Mouse (Mus musculus) kidney, adult 2 months (tissue): Measurements from ENCODE around the gene Nrxn3. TPM values are rescaled to one million over a fixed set of nuclear protein-coding genes. Genes with fewer than 3 reads are reported as not detected.

Experiments
- DNase-seq: peaks from one replicate; pipeline ENCODE4 v3.0.0; 2021
- H3K27ac ChIP-seq: fragments of 200-500 bp; 2 replicates; pipeline ENCODE4 v1.5.1; 2012; ENCODE audit warnings: low read depth, low read length, control low read depth, inconsistent platforms; ENCODE audit not compliant: insufficient read depth
- H3K27me3 ChIP-seq: fragments of 200-500 bp; replicated peaks from 2 replicates; pipeline ENCODE4 v1.6.1; 2012; ENCODE audit warnings: mild to moderate bottlenecking, moderate library complexity, low read length, inconsistent platforms; ENCODE audit not compliant: control insufficient read depth, insufficient read depth
- H3K36me3 ChIP-seq: fragments of 200-500 bp; 2 replicates; pipeline ENCODE4 v1.6.1; 2012; ENCODE audit warnings: mild to moderate bottlenecking, moderate library complexity, low read length, inconsistent platforms; ENCODE audit not compliant: control insufficient read depth, insufficient read depth
- H3K4me1 ChIP-seq: fragments of 200-500 bp; 2 replicates; pipeline ENCODE4 v1.6.1; 2011; ENCODE audit warnings: low read length; ENCODE audit not compliant: control insufficient read depth, insufficient read depth
- H3K4me3 ChIP-seq: fragments of 200-500 bp; 2 replicates; pipeline ENCODE4 v1.5.1; 2011; ENCODE audit warnings: mild to moderate bottlenecking, low read depth, low read length, control low read depth; ENCODE audit not compliant: insufficient read depth
- CTCF ChIP-seq: fragments of 200-500 bp; conservative IDR thresholded peaks from 2 replicates; pipeline ENCODE4 v1.5.1; 2011; ENCODE audit warnings: low read depth, mild to moderate bottlenecking, control low read depth, low read length, moderate library complexity, mixed read lengths; ENCODE audit not compliant: insufficient read depth, insufficient read length
- POLR2A ChIP-seq: fragments of 200-500 bp; IDR thresholded peaks from one replicate; pipeline ENCODE4 v1.6.1; 2011; ENCODE audit warnings: low read depth, low read length, control low read depth
- WGBS: fragments of 180-500 bp; shearing (Covaris S2); methylation state at CpG from one replicate; pipeline ENCODE4 v1.1.7; 2018; 5-methylcytosine and 5-hydroxymethylcytosine counted together
- polyA plus RNA-seq: library from polyadenylated mRNA; depleted of rRNA; stranded (reverse); fragments of >200 nt; gene quantifications from 2 replicates; pipeline ENCODE4 v1.2.3, GENCODE M21; 2012

The Nrxn3 gene
- polyA plus RNA-seq, 1 experiment = 0.39 TPM

- TF ChIP-seq CTCF (no peak), POLR2A (no peak)
- H3K4me1 ChIP-seq = no peaks in the 10 kb centered on the region
- 36% methylated on average over 2 of the region's 2 CpGs for WGBS
- H3K36me3 ChIP-seq = no peaks in the 10 kb centered on the region
- no peaks in the 10 kb centered on the region for H3K27me3 ChIP-seq
- no peak overlapping the region for H3K27ac ChIP-seq
- no peak overlapping the region for H3K4me3 ChIP-seq
- DNase-seq = no peak
Observed at GRCm38 (mm10) chr12:89471289-89471688, 748.6 kb downstream of the Nrxn3 start.

- no peak overlapping the region for H3K27ac ChIP-seq
- 32% methylated on average over 4 of the region's 4 CpGs for WGBS
- no peak for TF ChIP-seq CTCF
- no peak for TF ChIP-seq POLR2A
- no peaks in the 10 kb centered on the region for H3K36me3 ChIP-seq
- DNase-seq = no peak
- H3K4me1 ChIP-seq = no peaks in the 10 kb centered on the region
- H3K27me3 ChIP-seq = no peaks in the 10 kb centered on the region
- H3K4me3 ChIP-seq = no peak overlapping the region
Observed at GRCm38 (mm10) chr12:89471874-89472273, 749.2 kb downstream of the Nrxn3 start.

- H3K27me3 ChIP-seq = no peaks in the 10 kb centered on the region; the same call in 1 of the 2 replicates
- no peak overlapping the region for H3K4me3 ChIP-seq
- TF ChIP-seq CTCF (peak; percentile 20; the same call in 1 of the 2 replicates), POLR2A (no peak)
- H3K4me1 ChIP-seq = no peaks in the 10 kb centered on the region
- H3K27ac ChIP-seq = no peak overlapping the region
- 17% methylated on average over 4 of the region's 4 CpGs for WGBS
- no peaks in the 10 kb centered on the region for H3K36me3 ChIP-seq
- DNase-seq = peak; percentile 42
Observed at GRCm38 (mm10) chr12:89479096-89479495, 756.4 kb downstream of the Nrxn3 start.

GRCm38 (mm10) chr12:89482223-89482622 is 759.5 kb downstream of the Nrxn3 start:
- Histone ChIP-seq H3K36me3 (no peaks in the 10 kb centered on the region), H3K4me1 (no peaks in the 10 kb centered on the region), H3K4me3 (no peak overlapping the region), H3K27ac (no peak overlapping the region), H3K27me3 (no peaks in the 10 kb centered on the region; the same call in 1 of the 2 replicates)
- no peak for DNase-seq
- WGBS = 47% methylated on average over 5 of the region's 5 CpGs
- TF ChIP-seq POLR2A (no peak), CTCF (no peak)

GRCm38 (mm10) chr12:89504026-89504425 is 781.4 kb downstream of the Nrxn3 start:
- no peak for DNase-seq
- WGBS = 51% methylated on average over 3 of the region's 3 CpGs
- H3K27ac ChIP-seq = no peak overlapping the region
- no peaks in the 10 kb centered on the region for H3K36me3 ChIP-seq
- no peak overlapping the region for H3K4me3 ChIP-seq
- TF ChIP-seq CTCF (no peak), POLR2A (no peak)
- no peaks in the 10 kb centered on the region; the same call in 1 of the 2 replicates for H3K27me3 ChIP-seq
- H3K4me1 ChIP-seq = no peaks in the 10 kb centered on the region

- H3K27me3 ChIP-seq = no peaks in the 10 kb centered on the region; the same call in 1 of the 2 replicates
- H3K36me3 ChIP-seq = no peaks in the 10 kb centered on the region
- H3K4me1 ChIP-seq = no peaks in the 10 kb centered on the region
- H3K4me3 ChIP-seq = no peak overlapping the region
- WGBS = 41% methylated on average over 2 of the region's 2 CpGs
- peak; percentile 35 for DNase-seq
- TF ChIP-seq CTCF (peak; percentile 52), POLR2A (no peak)
- no peak overlapping the region for H3K27ac ChIP-seq
Observed at GRCm38 (mm10) chr12:89505121-89505764, 782.6 kb downstream of the Nrxn3 start.

- Histone ChIP-seq H3K27ac (no peak overlapping the region), H3K27me3 (no peaks in the 10 kb centered on the region; the same call in 1 of the 2 replicates), H3K36me3 (no peaks in the 10 kb centered on the region), H3K4me3 (no peak overlapping the region), H3K4me1 (no peaks in the 10 kb centered on the region)
- DNase-seq = no peak
- TF ChIP-seq CTCF = no peak
Observed at GRCm38 (mm10) chr12:89508970-89509369, 786.3 kb downstream of the Nrxn3 start.

GRCm38 (mm10) chr12:89513759-89514158 is 791.1 kb downstream of the Nrxn3 start:
- peak; percentile 64 for TF ChIP-seq CTCF
- TF ChIP-seq POLR2A = no peak
- 36% methylated on average over 7 of the region's 7 CpGs for WGBS
- DNase-seq = peak; percentile 60
- no peak overlapping the region for H3K27ac ChIP-seq
- no peak overlapping the region for H3K4me3 ChIP-seq
- H3K4me1 ChIP-seq = no peaks in the 10 kb centered on the region
- H3K36me3 ChIP-seq = no peaks in the 10 kb centered on the region
- no peaks in the 10 kb centered on the region for H3K27me3 ChIP-seq
